Comparison of ENCODE assay signal across 13 mouse cellular contexts in the genomic region with DNA sequence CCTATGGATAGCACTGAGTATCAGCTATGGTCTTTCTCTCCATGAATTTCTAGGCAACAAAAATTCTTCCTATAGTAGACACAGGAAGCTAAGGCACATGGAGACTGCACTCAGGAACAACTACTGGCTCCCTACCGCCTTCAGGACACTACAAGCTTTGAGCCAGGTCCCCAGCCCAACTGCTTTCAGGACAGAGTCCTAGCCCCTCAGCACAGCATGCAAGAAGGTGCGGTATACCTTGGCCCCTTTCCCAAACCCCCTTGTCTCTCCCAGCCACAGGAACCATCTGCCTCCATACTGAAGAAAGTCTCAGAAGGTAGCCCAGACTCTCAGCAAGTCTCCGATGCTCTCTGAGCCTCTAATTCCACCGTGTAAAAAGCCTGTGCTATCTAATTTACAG.
DNase-seq lines count a peak whose midpoint lies in the region; ATAC-seq and TF ChIP-seq lines count a peak whose summit lies in the region.
"Had no signal": no experiment of that assay in that cellular context is flagged by ENCODE, and none has a peak within 500 bp of the region (broad histone marks: within the 10 kb centered on the region; RNA-seq: fewer than 3 reads in every experiment).

No protein-coding gene starts in this region.

- H3K79me2 ChIP-seq in liver, adult 2 months (ENCODE audit: control insufficient read depth, insufficient read depth, low read length): peaks cover 29% of the 10 kb centered on the region

- TF ChIP-seq EP300 in heart, postnatal 0 days (IDR thresholded peaks at IDR 0.05; ENCODE audit: low read depth): no peak

- TF ChIP-seq CTCF in heart, postnatal 0 days (IDR thresholded peaks at IDR 0.05; ENCODE audit: low read depth): no peak
- no peak for TF ChIP-seq CTCF in liver, adult 2 months (IDR thresholded peaks at IDR 0.05; ENCODE audit: low read depth, low read length)

- no peak overlapping the region for H3K4me3 ChIP-seq in forebrain, embryonic 15.5 days
- no peak overlapping the region for H3K4me3 ChIP-seq in forebrain, embryonic 11.5 days (ENCODE audit: low read depth, low read length)
- H3K4me3 ChIP-seq in heart, postnatal 0 days (ENCODE audit: low read depth, low read length): no peak overlapping the region
- no peak overlapping the region for H3K4me3 ChIP-seq in liver, adult 2 months (ENCODE audit: insufficient read depth, low read depth, low read length)
- H3K4me3 ChIP-seq in liver, embryonic 11.5 days (ENCODE audit: low read depth, low read length): no peak overlapping the region
- H3K4me3 ChIP-seq: liver, embryonic 15.5 days; lung, embryonic 15.5 days; neural tube, embryonic 12.5 days had no signal

- 41% methylated on average over 4 of the region's 4 CpGs for WGBS in forebrain, embryonic 15.5 days
- 92% methylated on average over 4 of the region's 4 CpGs for WGBS in forebrain, embryonic 11.5 days
- 67% methylated on average over 4 of the region's 4 CpGs for WGBS in heart, postnatal 0 days
- 81% methylated on average over 4 of the region's 4 CpGs for WGBS in liver, adult 2 months
- 66% methylated on average over 4 of the region's 4 CpGs for WGBS in liver, embryonic 11.5 days

- 0 out of 2 replicates have a peak, but pooled peaks have one; percentile 12 for ATAC-seq in forebrain, embryonic 15.5 days (replicated peaks)
- ATAC-seq in forebrain, embryonic 11.5 days (replicated peaks; ENCODE audit: low FRiP score): no peak
- no peak for ATAC-seq in heart, postnatal 0 days (ENCODE audit: insufficient read depth, low read depth)
- ATAC-seq in liver, embryonic 11.5 days (replicated peaks; ENCODE audit: low FRiP score): no peak
- ATAC-seq: intestine, postnatal 0 days had no signal

- H3K9me3 ChIP-seq in forebrain, embryonic 15.5 days: no peaks in the 10 kb centered on the region
- no peaks in the 10 kb centered on the region for H3K9me3 ChIP-seq in forebrain, embryonic 11.5 days (ENCODE audit: control insufficient read depth, low read length)
- H3K9me3 ChIP-seq in heart, postnatal 0 days (replicated peaks; ENCODE audit: control insufficient read depth, low read length): no peaks in the 10 kb centered on the region
- no peaks in the 10 kb centered on the region for H3K9me3 ChIP-seq in liver, embryonic 11.5 days (ENCODE audit: control insufficient read depth, low read length)
- H3K9me3 ChIP-seq: liver, embryonic 15.5 days; lung, embryonic 15.5 days; neural tube, embryonic 12.5 days had no signal

- H3K4me1 ChIP-seq in forebrain, embryonic 15.5 days: peaks cover 51% of the 10 kb centered on the region
- no peaks in the 10 kb centered on the region; the same call in 1 of the 2 replicates for H3K4me1 ChIP-seq in forebrain, embryonic 11.5 days (replicated peaks; ENCODE audit: control insufficient read depth, insufficient read depth, low read length)
- peaks cover 34% of the 10 kb centered on the region for H3K4me1 ChIP-seq in heart, postnatal 0 days (ENCODE audit: control insufficient read depth, insufficient read depth)
- H3K4me1 ChIP-seq in liver, adult 2 months (ENCODE audit: control insufficient read depth, insufficient read depth, low read length): peaks cover 48% of the 10 kb centered on the region
- peaks cover 4% of the 10 kb centered on the region for H3K4me1 ChIP-seq in liver, embryonic 11.5 days (replicated peaks; ENCODE audit: control insufficient read depth, insufficient read depth, low read length)

- H3K27me3 ChIP-seq in forebrain, embryonic 15.5 days: no peaks in the 10 kb centered on the region
- no peaks in the 10 kb centered on the region for H3K27me3 ChIP-seq in forebrain, embryonic 11.5 days (ENCODE audit: control insufficient read depth, insufficient read depth, low read length)
- H3K27me3 ChIP-seq in heart, postnatal 0 days (ENCODE audit: control insufficient read depth, insufficient read depth, low read length): no peaks in the 10 kb centered on the region
- no peaks in the 10 kb centered on the region for H3K27me3 ChIP-seq in liver, adult 2 months (ENCODE audit: control insufficient read depth, insufficient read depth, low read length)
- no peaks in the 10 kb centered on the region for H3K27me3 ChIP-seq in liver, embryonic 11.5 days (replicated peaks; ENCODE audit: control insufficient read depth, insufficient read depth, low read length)
- H3K27me3 ChIP-seq: liver, embryonic 15.5 days; lung, embryonic 15.5 days; neural tube, embryonic 12.5 days had no signal

- no peak overlapping the region for H3K4me2 ChIP-seq in forebrain, embryonic 15.5 days (replicated peaks)
- no peak overlapping the region for H3K4me2 ChIP-seq in forebrain, embryonic 11.5 days (ENCODE audit: low read depth, low read length, severe bottlenecking)
- no peak overlapping the region for H3K4me2 ChIP-seq in heart, postnatal 0 days (ENCODE audit: low read depth, low read length)
- H3K4me2 ChIP-seq in liver, embryonic 11.5 days: no peak overlapping the region
- H3K4me2 ChIP-seq: liver, embryonic 15.5 days; lung, embryonic 15.5 days; neural tube, embryonic 12.5 days had no signal

- TF ChIP-seq POLR2A in liver, adult 2 months (IDR thresholded peaks at IDR 0.05; ENCODE audit: extremely low read depth, insufficient read depth, low read length): no peak

- DNase-seq in cerebellum, adult 11-12 months: peak; percentile 48
- no peak for DNase-seq in cerebellum, postnatal 25 days
- no peak for DNase-seq in forebrain, embryonic 11.5 days (ENCODE audit: low spot score)
- no peak for DNase-seq in heart, postnatal 0 days (ENCODE audit: low spot score)
- DNase-seq in heart, adult 9 months (ENCODE audit: low spot score in 2 of 2): no peak
- no peak for DNase-seq in liver, adult 2 months (ENCODE audit: extremely low read depth, low read depth, low spot score)
- DNase-seq in liver, embryonic 11.5 days (ENCODE audit: low spot score): no peak
- DNase-seq: thymus, postnatal 14 days had no signal

- H3K9ac ChIP-seq in forebrain, embryonic 15.5 days (replicated peaks): no peak overlapping the region
- no peak overlapping the region for H3K9ac ChIP-seq in forebrain, embryonic 11.5 days (ENCODE audit: low read length)
- H3K9ac ChIP-seq in heart, postnatal 0 days (replicated peaks; ENCODE audit: low read depth, low read length): no peak overlapping the region
- no peak overlapping the region for H3K9ac ChIP-seq in liver, adult 2 months (ENCODE audit: low read depth, low read length)
- H3K9ac ChIP-seq in liver, embryonic 11.5 days (ENCODE audit: low read depth, low read length): no peak overlapping the region
- H3K9ac ChIP-seq: liver, embryonic 15.5 days; lung, embryonic 15.5 days; neural tube, embryonic 12.5 days had no signal

- peak overlapping the region; percentile 51 for H3K27ac ChIP-seq in forebrain, embryonic 15.5 days (replicated peaks)
- no peak overlapping the region for H3K27ac ChIP-seq in forebrain, embryonic 11.5 days (ENCODE audit: low read depth, low read length)
- H3K27ac ChIP-seq in heart, postnatal 0 days (ENCODE audit: low read depth): peak overlapping the region; percentile 57
- peak overlapping the region; percentile 74 for H3K27ac ChIP-seq in liver, adult 2 months (replicated peaks; ENCODE audit: insufficient read depth, low read depth, low read length)
- no peak overlapping the region for H3K27ac ChIP-seq in liver, embryonic 11.5 days (ENCODE audit: low read depth, low read length)
- H3K27ac ChIP-seq: liver, embryonic 15.5 days; lung, embryonic 15.5 days; neural tube, embryonic 12.5 days had no signal

- H3K36me3 ChIP-seq in forebrain, embryonic 15.5 days: no peaks in the 10 kb centered on the region
- peaks cover 3% of the 10 kb centered on the region; the same call in 1 of the 2 replicates for H3K36me3 ChIP-seq in forebrain, embryonic 11.5 days (ENCODE audit: control insufficient read depth, insufficient read depth, low read length)
- H3K36me3 ChIP-seq in heart, postnatal 0 days (replicated peaks; ENCODE audit: control insufficient read depth, insufficient read depth, low read length): no peaks in the 10 kb centered on the region
- no peaks in the 10 kb centered on the region for H3K36me3 ChIP-seq in liver, adult 2 months (ENCODE audit: control insufficient read depth, insufficient read depth, low read length)
- no peaks in the 10 kb centered on the region for H3K36me3 ChIP-seq in liver, embryonic 11.5 days (ENCODE audit: control insufficient read depth, insufficient read depth, low read length)

Comparison
In these comparisons a context has a peak if more than half of its experiments do, and no peak if none do; other contexts are left out.
1. H3K27ac ChIP-seq: peak in forebrain, embryonic 15.5 days (single experiment), heart, postnatal 0 days (single experiment) and liver, adult 2 months (single experiment); none in forebrain, embryonic 11.5 days (single experiment) and liver, embryonic 11.5 days (single experiment).